Mouse (Mus musculus): Measurements from ENCODE around the gene Rnase4.

Gene Rnase4

GRCm38 (mm10) chr14:51127648-51128258 lies 36.9 kb downstream of the Rnase4 start:
- DNase-seq (ENCODE audit: extremely low read depth, insufficient read length, low spot score), result no peak

GRCm38 (mm10) chr14:51128775-51129623 lies 38.1 kb downstream of the Rnase4 start:
- no peak for DNase-seq (ENCODE audit: extremely low read depth, insufficient read length, low spot score)

- DNase-seq (ENCODE audit: extremely low read depth, insufficient read length, low spot score), result no peak
These were observed 38.7 kb downstream of the Rnase4 start for GRCm38 (mm10) chr14:51129624-51129975.

GRCm38 (mm10) chr14:51130315-51130940 lies 39.6 kb downstream of the Rnase4 start:
- no peak for DNase-seq (ENCODE audit: extremely low read depth, insufficient read length, low spot score)

- DNase-seq (ENCODE audit: extremely low read depth, insufficient read length, low spot score), result no peak
These were observed 40.4 kb downstream of the Rnase4 start for GRCm38 (mm10) chr14:51131086-51131815.

- no peak for DNase-seq (ENCODE audit: extremely low read depth, insufficient read length, low spot score)
These were observed 41.5 kb downstream of the Rnase4 start for GRCm38 (mm10) chr14:51132372-51132771.

- DNase-seq (ENCODE audit: extremely low read depth, insufficient read length, low spot score), result no peak
These were observed 49.5 kb downstream of the Rnase4 start for GRCm38 (mm10) chr14:51140342-51140741.

GRCm38 (mm10) chr14:51142119-51142518 lies 51.2 kb downstream of the Rnase4 start:
- DNase-seq (ENCODE audit: extremely low read depth, insufficient read length, low spot score), result no peak

GRCm38 (mm10) chr14:51142568-51142967 lies 51.7 kb downstream of the Rnase4 start:
- no peak for DNase-seq (ENCODE audit: extremely low read depth, insufficient read length, low spot score)

- DNase-seq (ENCODE audit: extremely low read depth, insufficient read length, low spot score), result no peak
These were observed 52.4 kb downstream of the Rnase4 start for GRCm38 (mm10) chr14:51143287-51143686.

GRCm38 (mm10) chr14:51143937-51144336 lies 53.1 kb downstream of the Rnase4 start:
- DNase-seq (ENCODE audit: extremely low read depth, insufficient read length, low spot score), result no peak

- DNase-seq (ENCODE audit: extremely low read depth, insufficient read length, low spot score), result no peak
These were observed 53.6 kb downstream of the Rnase4 start for GRCm38 (mm10) chr14:51144451-51144850.

GRCm38 (mm10) chr14:51145521-51145920 lies 54.6 kb downstream of the Rnase4 start:
- DNase-seq (ENCODE audit: extremely low read depth, insufficient read length, low spot score), result no peak

- no peak for DNase-seq (ENCODE audit: extremely low read depth, insufficient read length, low spot score)
These were observed 55.8 kb downstream of the Rnase4 start, which contains the start of gene Rnase1 for GRCm38 (mm10) chr14:51146685-51147084. Gene Rnase1 (minus strand): TSS chr14:51146785.

GRCm38 (mm10) chr14:51148006-51148405 lies 57.1 kb downstream of the Rnase4 start:
- DNase-seq (ENCODE audit: extremely low read depth, insufficient read length, low spot score), result no peak

GRCm38 (mm10) chr14:51149164-51149563 lies 58.3 kb downstream of the Rnase4 start:
- no peak for DNase-seq (ENCODE audit: extremely low read depth, insufficient read length, low spot score)

- DNase-seq (ENCODE audit: extremely low read depth, insufficient read length, low spot score), result no peak
These were observed 59.4 kb downstream of the Rnase4 start for GRCm38 (mm10) chr14:51150206-51150831.

GRCm38 (mm10) chr14:51152249-51152870 lies 61.5 kb downstream of the Rnase4 start:
- no peak for DNase-seq (ENCODE audit: extremely low read depth, insufficient read length, low spot score)
